In genomic region chr9:58347795-58348194, GRCm38 (mm10) we compare ENCODE assay signal across 17 mouse cellular contexts. TPM values are rescaled to one million over a fixed set of nuclear protein-coding genes. Genes with fewer than 3 reads are reported as not detected.
"Had no signal": no experiment of that assay in that cellular context is flagged by ENCODE, and none has a peak within 500 bp of the region (broad histone marks: within the 10 kb centered on the region; RNA-seq: fewer than 3 reads in every experiment).

No protein-coding gene starts in this region.

- DNase-seq: kidney, adult 8-10 months; kidney, postnatal 25 days; layer of hippocampus, adult 9-11 months; liver; lung, adult 18-20 months; lung, postnatal 10 days; lung, postnatal 36 days; retina, postnatal 1 day; right cerebral cortex, postnatal 25 days; spleen, adult 18-20 months; thymus, postnatal 25 days had no signal

RNA-seq across cellular contexts. Expression of gene Tbc1d21, which starts 22.5 kb away (rescaled TPM):
- total RNA-seq: layer of hippocampus, adult 2 months; layer of hippocampus, postnatal 25 days; left cerebral cortex, adult 18-20 months; left cerebral cortex, postnatal 25 days; monocyte, adult 5-6 weeks; neutrophil, adult 5-6 weeks had no signal

RNA-seq across cellular contexts. Expression of gene Loxl1, which starts 34.8 kb away (rescaled TPM):
- total RNA-seq: monocyte, adult 5-6 weeks; neutrophil, adult 5-6 weeks had no signal
